Mouse (Mus musculus) neural tube, embryonic 11.5 days (tissue): ENCODE measurements around the gene Sfta2. TPM values are rescaled to one million over a fixed set of nuclear protein-coding genes. Genes with fewer than 3 reads are reported as not detected.

Source experiments
- ATAC-seq: fragments of 200-750 bp; cut with Nextera tagmentation; 2 replicates; pipeline ENCODE4 v1.8.0; 2017; ENCODE audit warnings: moderate number of reproducible peaks, mild to moderate bottlenecking, moderate TSS enrichment, moderate library complexity; ENCODE audit not compliant: insufficient read depth, low FRiP score, low TSS enrichment
- DNase-seq: peaks from one replicate; pipeline ENCODE4 v3.0.0-alpha.2; 2015; ENCODE audit warnings: low spot score
- H3K27ac ChIP-seq: fragments of 300-500 bp; sonication (generic); 2 replicates; pipeline ENCODE4 v1.5.1; 2014; ENCODE audit warnings: low read depth, mild to moderate bottlenecking, low read length
- H3K27me3 ChIP-seq: fragments of 300-500 bp; sonication (generic); 2 replicates; pipeline ENCODE4 v1.6.1; 2014; ENCODE audit warnings: mild to moderate bottlenecking, low read length, mixed read lengths; ENCODE audit not compliant: control insufficient read depth, insufficient read depth
- H3K36me3 ChIP-seq: fragments of 300-500 bp; sonication (generic); 2 replicates; pipeline ENCODE4 v1.6.1; 2014; ENCODE audit warnings: mild to moderate bottlenecking, low read length, moderate library complexity, mixed read lengths; ENCODE audit not compliant: control insufficient read depth, insufficient read depth
- H3K4me1 ChIP-seq: fragments of 300-500 bp; sonication (generic); 2 replicates; pipeline ENCODE4 v1.6.1; 2014; ENCODE audit warnings: low read length, mixed read lengths; ENCODE audit not compliant: control insufficient read depth, insufficient read depth
- H3K4me2 ChIP-seq: fragments of 300-500 bp; sonication (generic); 2 replicates; pipeline ENCODE4 v1.6.1; 2014; ENCODE audit warnings: low read depth, mild to moderate bottlenecking, moderate library complexity
- H3K4me3 ChIP-seq: fragments of 300-500 bp; sonication (generic); 2 replicates; pipeline ENCODE4 v1.5.1; 2014; ENCODE audit warnings: low read depth, low read length
- H3K9ac ChIP-seq: fragments of 300-500 bp; sonication (generic); 2 replicates; pipeline ENCODE4 v1.6.1; 2014; ENCODE audit warnings: mild to moderate bottlenecking, low read length
- H3K9me3 ChIP-seq: fragments of 300-500 bp; sonication (generic); 2 replicates; pipeline ENCODE4 v1.6.1; 2016; ENCODE audit warnings: low read length; ENCODE audit not compliant: control insufficient read depth
- WGBS: fragments of 180-500 bp; shearing (Covaris S2); extraction: QIAGEN DNeasy Blood & Tissue Kit; methylation state at CpG from one replicate; pipeline ENCODE4 v1.1.7; 2014; 5-methylcytosine and 5-hydroxymethylcytosine counted together
- polyA plus RNA-seq: library from polyadenylated mRNA; unstranded; fragments of >200 nt; fragmentation: Nextera tagmentation; extraction: Ambion mirVana; gene quantifications from 2 replicates; pipeline ENCODE4 v1.2.1, GENCODE M21; 2014

The Sfta2 gene
- polyA plus RNA-seq, 1 experiment from 2014 or later = not detected

- H3K27me3 ChIP-seq = no peaks in the 10 kb centered on the region
- no peak overlapping the region for H3K27ac ChIP-seq
- WGBS = 86% methylated on average over 4 of the region's 4 CpGs
- H3K9me3 ChIP-seq = no peaks in the 10 kb centered on the region
- no peaks in the 10 kb centered on the region for H3K4me1 ChIP-seq
- no peaks in the 10 kb centered on the region for H3K36me3 ChIP-seq
- ATAC-seq = no peak
- DNase-seq = no peak
- no peak overlapping the region for H3K4me3 ChIP-seq
- no peak overlapping the region for H3K9ac ChIP-seq
- no peak overlapping the region for H3K4me2 ChIP-seq
Observed at GRCm38 (mm10) chr17:35617127-35617526, 15.8 kb downstream of the Sfta2 start.

- no peak within 1 kb of the TSS for H3K9ac ChIP-seq
- ATAC-seq (no peak), DNase-seq (no peak)
- no peaks in the 10 kb centered on the region for H3K27me3 ChIP-seq
- no peak within 1 kb of the TSS for H3K4me2 ChIP-seq
- H3K4me3 ChIP-seq = no peak within 1 kb of the TSS
- no peaks in the 10 kb centered on the region for H3K36me3 ChIP-seq
- no peaks in the 10 kb centered on the region for H3K4me1 ChIP-seq
- 88% methylated on average over 7 of the region's 7 CpGs for WGBS
- H3K9me3 ChIP-seq = no peaks in the 10 kb centered on the region
- H3K27ac ChIP-seq = no peak within 1 kb of the TSS
Observed at GRCm38 (mm10) chr17:35626537-35626936, 25.2 kb downstream of the Sfta2 start, which contains the start of gene Gm9573. Gm9573 (minus strand) TSS chr17:35626637.

- ATAC-seq = no peak
- no peaks in the 10 kb centered on the region for H3K4me1 ChIP-seq
- 0 out of 2 replicates have a peak, but pooled peaks cover 2% of the 10 kb centered on the region for H3K27me3 ChIP-seq
- 44% methylated on average over 1 of the region's 1 CpGs for WGBS
- no peak overlapping the region for H3K4me2 ChIP-seq
- no peak overlapping the region for H3K9ac ChIP-seq
- H3K36me3 ChIP-seq = no peaks in the 10 kb centered on the region
- H3K4me3 ChIP-seq = no peak overlapping the region
- H3K9me3 ChIP-seq = no peaks in the 10 kb centered on the region
- H3K27ac ChIP-seq = no peak overlapping the region
- DNase-seq = peak; percentile 35
Observed at GRCm38 (mm10) chr17:35633992-35634391, 32.6 kb downstream of the Sfta2 start.

- Histone ChIP-seq H3K27ac (no peak overlapping the region), H3K27me3 (0 out of 2 replicates have a peak, but pooled peaks cover 2% of the 10 kb centered on the region), H3K9ac (no peak overlapping the region), H3K9me3 (no peaks in the 10 kb centered on the region), H3K36me3 (no peaks in the 10 kb centered on the region), H3K4me2 (no peak overlapping the region), H3K4me1 (no peaks in the 10 kb centered on the region), H3K4me3 (no peak overlapping the region)
- no peak for DNase-seq
- ATAC-seq = no peak
- 78% methylated on average over 3 of the region's 3 CpGs for WGBS
Observed at GRCm38 (mm10) chr17:35635202-35635601, 33.9 kb downstream of the Sfta2 start.

GRCm38 (mm10) chr17:35635699-35636111 lies 34.4 kb downstream of the Sfta2 start:
- H3K27ac ChIP-seq = no peak overlapping the region
- ATAC-seq (no peak), DNase-seq (peak; percentile 72)
- no peaks in the 10 kb centered on the region for H3K4me1 ChIP-seq
- H3K4me3 ChIP-seq = peak overlapping the region; percentile 21; the same call in 1 of the 2 replicates
- H3K9ac ChIP-seq = peak overlapping the region; percentile 22; the same call in 1 of the 2 replicates
- 2% methylated on average over 15 of the region's 15 CpGs for WGBS
- 0 out of 2 replicates have a peak, but pooled peaks cover 2% of the 10 kb centered on the region for H3K27me3 ChIP-seq
- peak overlapping the region; percentile 52 for H3K4me2 ChIP-seq
- H3K9me3 ChIP-seq = no peaks in the 10 kb centered on the region
- no peaks in the 10 kb centered on the region for H3K36me3 ChIP-seq

- Histone ChIP-seq H3K27ac (no peak overlapping the region), H3K27me3 (0 out of 2 replicates have a peak, but pooled peaks cover 2% of the 10 kb centered on the region), H3K4me3 (no peak overlapping the region), H3K4me1 (no peaks in the 10 kb centered on the region), H3K9ac (no peak overlapping the region), H3K9me3 (no peaks in the 10 kb centered on the region), H3K36me3 (no peaks in the 10 kb centered on the region), H3K4me2 (no peak overlapping the region)
- ATAC-seq (no peak), DNase-seq (no peak)
- 49% methylated on average over 5 of the region's 5 CpGs for WGBS
Observed at GRCm38 (mm10) chr17:35636363-35636762, 35.0 kb downstream of the Sfta2 start.

- H3K27me3 ChIP-seq = 0 out of 2 replicates have a peak, but pooled peaks cover 2% of the 10 kb centered on the region
- no peaks in the 10 kb centered on the region for H3K36me3 ChIP-seq
- H3K4me1 ChIP-seq = no peaks in the 10 kb centered on the region
- H3K27ac ChIP-seq = no peak overlapping the region
- H3K9me3 ChIP-seq = no peaks in the 10 kb centered on the region
- no peak overlapping the region for H3K4me3 ChIP-seq
- peak; percentile 67 for DNase-seq
- no peak overlapping the region for H3K9ac ChIP-seq
- peak; percentile 75 for ATAC-seq
- WGBS = 29% methylated on average over 14 of the region's 14 CpGs
- H3K4me2 ChIP-seq = no peak overlapping the region
Observed at GRCm38 (mm10) chr17:35638475-35639190, 37.3 kb downstream of the Sfta2 start.

GRCm38 (mm10) chr17:35639352-35639751 lies 38.0 kb downstream of the Sfta2 start:
- ATAC-seq = no peak
- H3K4me2 ChIP-seq = no peak overlapping the region

More at GRCm38 (mm10) chr17:35639352-35639751, 38.0 kb downstream of the Sfta2 start:
- Histone ChIP-seq H3K9me3 (no peaks in the 10 kb centered on the region), H3K36me3 (no peaks in the 10 kb centered on the region), H3K4me1 (no peaks in the 10 kb centered on the region), H3K27ac (no peak overlapping the region), H3K27me3 (0 out of 2 replicates have a peak, but pooled peaks cover 2% of the 10 kb centered on the region), H3K4me3 (no peak overlapping the region), H3K9ac (no peak overlapping the region)
- DNase-seq = no peak
- 85% methylated on average over 6 of the region's 6 CpGs for WGBS
